Mouse (Mus musculus) embryonic fibroblast, embryonic 13.5 days (primary cell): Measurements from ENCODE around the gene Sema4b.

Source experiments
- CTCF ChIP-seq: IDR thresholded peaks from 2 replicates; pipeline ENCODE4 v1.5.1; 2011; ENCODE audit warnings: mild to moderate bottlenecking, control low read depth, low read length, moderate library complexity, borderline replicate concordance; ENCODE audit not compliant: insufficient read depth
- POLR2A ChIP-seq: IDR thresholded peaks from 2 replicates; pipeline ENCODE4 v1.6.1; 2011; ENCODE audit warnings: low read depth, mild to moderate bottlenecking, control low read depth, low read length, moderate library complexity

GRCm38 (mm10) chr7:80154689-80155088, 32.0 kb upstream of the Sema4b start:
- no peak for TF ChIP-seq POLR2A
- no peak for TF ChIP-seq CTCF
